Comparison of ENCODE assay signal across 11 mouse cellular contexts in genomic region chr14:77272931-77273446, GRCm38 (mm10).
A peak's percentile ranks its signal among the peaks of the same experiment; 100 is the strongest.
DNase-seq lines count a peak whose midpoint lies in the region; ATAC-seq and TF ChIP-seq lines count a peak whose summit lies in the region.
"Had no signal": no experiment of that assay in that cellular context is flagged by ENCODE, and none has a peak within 500 bp of the region (broad histone marks: within the 10 kb centered on the region; RNA-seq: fewer than 3 reads in every experiment).

No protein-coding gene starts in this region.

- no peak overlapping the region for H3K4me3 ChIP-seq in forebrain, embryonic 11.5 days (ENCODE audit: low read depth, low read length)
- H3K4me3 ChIP-seq in forebrain, embryonic 10.5 days, result no peak overlapping the region
- no peak overlapping the region for H3K4me3 ChIP-seq in lung, embryonic 14.5 days (ENCODE audit: low read depth, low read length)
- no peak overlapping the region for H3K4me3 ChIP-seq in hindbrain, embryonic 13.5 days
- H3K4me3 ChIP-seq in midbrain, postnatal 0 days (ENCODE audit: low read depth, low read length), result no peak overlapping the region
- H3K4me3 ChIP-seq: liver, embryonic 15.5 days had no signal

- H3K27me3 ChIP-seq in forebrain, embryonic 11.5 days (ENCODE audit: control insufficient read depth, insufficient read depth, low read length), result no peaks in the 10 kb centered on the region
- H3K27me3 ChIP-seq in forebrain, embryonic 10.5 days (ENCODE audit: poor library complexity, severe bottlenecking), result no peaks in the 10 kb centered on the region
- H3K27me3 ChIP-seq in lung, embryonic 14.5 days (ENCODE audit: insufficient read depth, low read length), result no peaks in the 10 kb centered on the region
- no peaks in the 10 kb centered on the region for H3K27me3 ChIP-seq in hindbrain, embryonic 13.5 days
- no peaks in the 10 kb centered on the region for H3K27me3 ChIP-seq in midbrain, postnatal 0 days (ENCODE audit: insufficient read depth, low read length)
- H3K27me3 ChIP-seq: liver, embryonic 15.5 days had no signal

- ATAC-seq in forebrain, embryonic 11.5 days (replicated peaks; ENCODE audit: low FRiP score), result no peak
- ATAC-seq in lung, embryonic 14.5 days (ENCODE audit: insufficient read depth), result no peak
- peak; percentile 40; the same call in 1 of the 2 replicates for ATAC-seq in hindbrain, embryonic 13.5 days (ENCODE audit: low FRiP score)
- peak; percentile 34; the same call in 1 of the 2 replicates for ATAC-seq in midbrain, postnatal 0 days (ENCODE audit: low FRiP score)

- no peak overlapping the region for H3K27ac ChIP-seq in forebrain, embryonic 11.5 days (ENCODE audit: low read depth, low read length)
- no peak overlapping the region for H3K27ac ChIP-seq in forebrain, embryonic 10.5 days
- H3K27ac ChIP-seq in lung, embryonic 14.5 days (ENCODE audit: low read depth), result no peak overlapping the region
- peak overlapping the region; percentile 77 for H3K27ac ChIP-seq in hindbrain, embryonic 13.5 days
- H3K27ac ChIP-seq in midbrain, postnatal 0 days (ENCODE audit: low read depth, low read length), result no peak overlapping the region
- H3K27ac ChIP-seq: liver, embryonic 15.5 days had no signal

- H3K36me3 ChIP-seq in forebrain, embryonic 11.5 days (ENCODE audit: control insufficient read depth, insufficient read depth, low read length), result no peaks in the 10 kb centered on the region
- no peaks in the 10 kb centered on the region for H3K36me3 ChIP-seq in forebrain, embryonic 10.5 days (replicated peaks)
- no peaks in the 10 kb centered on the region for H3K36me3 ChIP-seq in lung, embryonic 14.5 days (ENCODE audit: insufficient read depth)
- 0 out of 2 replicates have a peak, but pooled peaks cover 2% of the 10 kb centered on the region for H3K36me3 ChIP-seq in hindbrain, embryonic 13.5 days
- no peaks in the 10 kb centered on the region for H3K36me3 ChIP-seq in midbrain, postnatal 0 days (ENCODE audit: insufficient read depth, low read length)
- H3K36me3 ChIP-seq: liver, embryonic 15.5 days had no signal

- 60% methylated on average over 13 of the region's 13 CpGs for WGBS in forebrain, embryonic 11.5 days
- 68% methylated on average over 12 of the region's 13 CpGs for WGBS in forebrain, embryonic 10.5 days
- 51% methylated on average over 13 of the region's 13 CpGs for WGBS in lung, embryonic 14.5 days
- WGBS in hindbrain, embryonic 13.5 days, result 45% methylated on average over 13 of the region's 13 CpGs
- WGBS in midbrain, postnatal 0 days, result 34% methylated on average over 13 of the region's 13 CpGs

- H3K9me3 ChIP-seq in forebrain, embryonic 11.5 days (ENCODE audit: control insufficient read depth, low read length), result no peaks in the 10 kb centered on the region
- H3K9me3 ChIP-seq in forebrain, embryonic 10.5 days, result no peaks in the 10 kb centered on the region
- no peaks in the 10 kb centered on the region for H3K9me3 ChIP-seq in lung, embryonic 14.5 days (ENCODE audit: low read depth, low read length)
- H3K9me3 ChIP-seq in hindbrain, embryonic 13.5 days, result no peaks in the 10 kb centered on the region
- no peaks in the 10 kb centered on the region for H3K9me3 ChIP-seq in midbrain, postnatal 0 days (ENCODE audit: low read length)
- H3K9me3 ChIP-seq: liver, embryonic 15.5 days had no signal

- peak; percentile 30 for DNase-seq in forebrain, embryonic 11.5 days (ENCODE audit: low spot score)
- DNase-seq in forebrain, embryonic 10.5 days (ENCODE audit: extremely low spot score, low spot score), result no peak
- peak; percentile 15 for DNase-seq in lung, embryonic 14.5 days
- no peak for DNase-seq in lung, postnatal 25 days (ENCODE audit: low spot score)
- no peak for DNase-seq in midbrain, postnatal 0 days (ENCODE audit: low spot score)
- DNase-seq in B cell, adult 2 months, result no peak
- DNase-seq in heart, adult 9 months (ENCODE audit: low spot score in 2 of 2), result no peak
- DNase-seq: kidney, adult 11 months; layer of hippocampus, postnatal 36 days had no signal

- H3K4me1 ChIP-seq in forebrain, embryonic 11.5 days (replicated peaks; ENCODE audit: control insufficient read depth, insufficient read depth, low read length), result no peaks in the 10 kb centered on the region
- H3K4me1 ChIP-seq in forebrain, embryonic 10.5 days, result peaks cover 15% of the 10 kb centered on the region
- no peaks in the 10 kb centered on the region for H3K4me1 ChIP-seq in lung, embryonic 14.5 days (ENCODE audit: insufficient read depth)
- peaks cover 26% of the 10 kb centered on the region for H3K4me1 ChIP-seq in hindbrain, embryonic 13.5 days (replicated peaks)
- peaks cover 6% of the 10 kb centered on the region; the same call in 1 of the 2 replicates for H3K4me1 ChIP-seq in midbrain, postnatal 0 days (ENCODE audit: insufficient read depth, low read length)
- H3K4me1 ChIP-seq: liver, embryonic 15.5 days had no signal

- no peak overlapping the region for H3K4me2 ChIP-seq in forebrain, embryonic 11.5 days (ENCODE audit: low read depth, low read length, severe bottlenecking)
- peak overlapping the region; percentile 10; the same call in 1 of the 2 replicates for H3K4me2 ChIP-seq in lung, embryonic 14.5 days
- H3K4me2 ChIP-seq in hindbrain, embryonic 13.5 days, result no peak overlapping the region
- 0 out of 2 replicates have a peak overlapping the region, but pooled peaks have one; percentile 15 for H3K4me2 ChIP-seq in midbrain, postnatal 0 days (ENCODE audit: low read depth, low read length, poor library complexity, severe bottlenecking)
- H3K4me2 ChIP-seq: liver, embryonic 15.5 days had no signal

- H3K9ac ChIP-seq in forebrain, embryonic 11.5 days (ENCODE audit: low read length), result no peak overlapping the region
- no peak overlapping the region for H3K9ac ChIP-seq in lung, embryonic 14.5 days
- 0 out of 2 replicates have a peak overlapping the region, but pooled peaks have one; percentile 46 for H3K9ac ChIP-seq in hindbrain, embryonic 13.5 days
- no peak overlapping the region for H3K9ac ChIP-seq in midbrain, postnatal 0 days (replicated peaks; ENCODE audit: low read length, poor library complexity, severe bottlenecking)
- H3K9ac ChIP-seq: liver, embryonic 15.5 days had no signal

- TF ChIP-seq CTCF in lung, embryonic 14.5 days (IDR thresholded peaks at IDR 0.05; ENCODE audit: low read depth), result no peak
- no peak for TF ChIP-seq CTCF in midbrain, postnatal 0 days (IDR thresholded peaks at IDR 0.05)

Comparison
In these comparisons a context has a peak if more than half of its experiments do, and no peak if none do; other contexts are left out.
1. DNase-seq: peak in forebrain, embryonic 11.5 days (single experiment) and lung, embryonic 14.5 days (single experiment); none in forebrain, embryonic 10.5 days (single experiment), lung, postnatal 25 days (single experiment), midbrain, postnatal 0 days (single experiment), B cell, adult 2 months (0 of 2) and heart, adult 9 months (0 of 2).
2. ATAC-seq: peak in hindbrain, embryonic 13.5 days (single experiment) and midbrain, postnatal 0 days (single experiment); none in forebrain, embryonic 11.5 days (single experiment) and lung, embryonic 14.5 days (single experiment).
3. H3K4me2 ChIP-seq: peak in lung, embryonic 14.5 days (single experiment) and midbrain, postnatal 0 days (single experiment); none in forebrain, embryonic 11.5 days (single experiment) and hindbrain, embryonic 13.5 days (single experiment).